Mouse (Mus musculus) cerebellum, adult 2 months (tissue): ENCODE results near the gene Ypel2.

Experiments
- CTCF ChIP-seq: fragments of 200-500 bp; IDR thresholded peaks from 2 replicates; pipeline ENCODE4 v1.5.1; 2011; ENCODE audit warnings: low read depth, mild to moderate bottlenecking, control low read depth, low read length, moderate library complexity, borderline replicate concordance; ENCODE audit not compliant: insufficient read depth
- POLR2A ChIP-seq: fragments of 200-500 bp; IDR thresholded peaks from 2 replicates; pipeline ENCODE4 v1.6.1; 2011; ENCODE audit warnings: low read length, control low read depth, borderline replicate concordance; ENCODE audit not compliant: insufficient read depth

GRCm38 (mm10) chr11:86923654-86924053 is 69.9 kb downstream of the Ypel2 start:
- TF ChIP-seq POLR2A (no peak), CTCF (no peak)
